Comparison of ENCODE assay signal across 10 mouse cellular contexts in genomic region chr11:24371687-24371950, GRCm38 (mm10).
DNase-seq lines count a peak whose midpoint lies in the region; ATAC-seq and TF ChIP-seq lines count a peak whose summit lies in the region.
"Had no signal": no experiment of that assay in that cellular context is flagged by ENCODE, and none has a peak within 500 bp of the region (broad histone marks: within the 10 kb centered on the region; RNA-seq: fewer than 3 reads in every experiment).

No protein-coding gene starts in this region.

- WGBS in lung, adult 2 months = 55% methylated on average over 5 of the region's 5 CpGs
- whole genome bisulfite sequencing in forebrain, embryonic 12.5 days = 32% methylated on average over 5 of the region's 5 CpGs
- 27% methylated on average over 5 of the region's 5 CpGs for WGBS in hindbrain, embryonic 14.5 days
- WGBS in neural tube, embryonic 15.5 days = 33% methylated on average over 5 of the region's 5 CpGs

- 0 out of 2 replicates have a peak overlapping the region, but pooled peaks have one; percentile 9 for H3K4me2 ChIP-seq in forebrain, embryonic 12.5 days
- no peak overlapping the region for H3K4me2 ChIP-seq in hindbrain, embryonic 14.5 days (replicated peaks)
- H3K4me2 ChIP-seq in neural tube, embryonic 15.5 days = no peak overlapping the region

- no peak overlapping the region for H3K9ac ChIP-seq in forebrain, embryonic 12.5 days
- H3K9ac ChIP-seq in hindbrain, embryonic 14.5 days = no peak overlapping the region
- H3K9ac ChIP-seq in neural tube, embryonic 15.5 days (replicated peaks) = no peak overlapping the region
- H3K9ac ChIP-seq: liver, embryonic 14.5 days had no signal

- TF ChIP-seq POLR2A in lung, adult 2 months (IDR thresholded peaks at IDR 0.05; ENCODE audit: borderline replicate concordance, extremely low read depth, low read depth, low read length) = no peak

- DNase-seq in lung, postnatal 36 days = peak; percentile 22
- DNase-seq in lung, adult 2 months = no peak
- no peak for DNase-seq in hindbrain, embryonic 14.5 days (ENCODE audit: low spot score)
- DNase-seq in gastrocnemius, postnatal 14 days = no peak
- no peak for DNase-seq in urinary bladder, adult 18-20 months (ENCODE audit: low spot score in 2 of 2)
- DNase-seq: embryo, embryonic 11 days had no signal

- peaks cover 24% of the 10 kb centered on the region; the same call in 1 of the 2 replicates for H3K27me3 ChIP-seq in forebrain, embryonic 12.5 days
- H3K27me3 ChIP-seq in hindbrain, embryonic 14.5 days (ENCODE audit: control insufficient read depth, insufficient read depth, low read length) = peaks cover 3% of the 10 kb centered on the region; the same call in 1 of the 2 replicates
- H3K27me3 ChIP-seq in neural tube, embryonic 15.5 days (replicated peaks) = no peaks in the 10 kb centered on the region

- ATAC-seq in forebrain, embryonic 12.5 days (ENCODE audit: low FRiP score) = peak; percentile 37; the same call in 1 of the 2 replicates
- peak; percentile 67 for ATAC-seq in hindbrain, embryonic 14.5 days (ENCODE audit: low FRiP score)
- peak; percentile 65 for ATAC-seq in neural tube, embryonic 15.5 days (ENCODE audit: low FRiP score)
- ATAC-seq: activated CD4-positive, CD25-positive, alpha-beta regulatory T cell, adult 4 months had no signal

- peaks cover 5% of the 10 kb centered on the region; the same call in 1 of the 2 replicates for H3K4me1 ChIP-seq in lung, adult 2 months (ENCODE audit: control insufficient read depth, insufficient read depth, low read length)
- H3K4me1 ChIP-seq in forebrain, embryonic 12.5 days = peaks cover 46% of the 10 kb centered on the region
- H3K4me1 ChIP-seq in hindbrain, embryonic 14.5 days (replicated peaks; ENCODE audit: control insufficient read depth, insufficient read depth, low read length) = peaks cover 30% of the 10 kb centered on the region
- H3K4me1 ChIP-seq in neural tube, embryonic 15.5 days = peaks cover 31% of the 10 kb centered on the region

- no peak for TF ChIP-seq CTCF in lung, adult 2 months (IDR thresholded peaks at IDR 0.05; ENCODE audit: insufficient read depth, low read length)

- intact Hi-C loops in gastrocnemius, postnatal 14 days (cut with DNase I; ENCODE audit: low total_unique reads) = no loop called here

- peak overlapping the region; percentile 85 for H3K27ac ChIP-seq in forebrain, embryonic 12.5 days
- H3K27ac ChIP-seq in hindbrain, embryonic 14.5 days = peak overlapping the region; percentile 71; the same call in 1 of the 2 replicates
- H3K27ac ChIP-seq in neural tube, embryonic 15.5 days (replicated peaks) = peak overlapping the region; percentile 39
- H3K27ac ChIP-seq: liver, embryonic 14.5 days had no signal

- H3K36me3 ChIP-seq in forebrain, embryonic 12.5 days (replicated peaks) = no peaks in the 10 kb centered on the region
- no peaks in the 10 kb centered on the region for H3K36me3 ChIP-seq in hindbrain, embryonic 14.5 days (replicated peaks; ENCODE audit: control insufficient read depth, insufficient read depth)
- no peaks in the 10 kb centered on the region for H3K36me3 ChIP-seq in neural tube, embryonic 15.5 days

- H3K9me3 ChIP-seq in forebrain, embryonic 12.5 days = no peaks in the 10 kb centered on the region
- no peaks in the 10 kb centered on the region for H3K9me3 ChIP-seq in hindbrain, embryonic 14.5 days (ENCODE audit: control insufficient read depth, low read length)
- H3K9me3 ChIP-seq in neural tube, embryonic 15.5 days (replicated peaks) = no peaks in the 10 kb centered on the region

- no peak overlapping the region for H3K4me3 ChIP-seq in lung, adult 2 months (replicated peaks; ENCODE audit: extremely low read depth, low read depth, low read length)
- H3K4me3 ChIP-seq in forebrain, embryonic 12.5 days (replicated peaks) = no peak overlapping the region
- H3K4me3 ChIP-seq in hindbrain, embryonic 14.5 days (replicated peaks; ENCODE audit: low read length) = no peak overlapping the region
- no peak overlapping the region for H3K4me3 ChIP-seq in neural tube, embryonic 15.5 days (replicated peaks)
